Mouse (Mus musculus): ENCODE results near the gene Ppp1r32. TPM values are rescaled to one million over a fixed set of nuclear protein-coding genes. Genes with fewer than 3 reads are reported as not detected.

Ppp1r32 gene
- polyA plus RNA-seq, 1 experiment: 0.04 TPM

GRCm38 (mm10) chr19:10449708-10450107 lies 33.0 kb downstream of the Ppp1r32 start:
- TF ChIP-seq MAX (IDR thresholded peaks at IDR 0.05) (no peak), FOSL1 (IDR thresholded peaks at IDR 0.05; ENCODE audit: insufficient read depth, low read length, poor library complexity, severe bottlenecking) (no peak), MYOD1 (IDR thresholded peaks at IDR 0.05; ENCODE audit: control insufficient read depth, insufficient read length, low read depth) (no peak), USF1 (IDR thresholded peaks at IDR 0.05; ENCODE audit: low read depth) (no peak), CEBPB (IDR thresholded peaks at IDR 0.05; ENCODE audit: low read depth) (no peak), CTCF (IDR thresholded peaks at IDR 0.05; ENCODE audit: control insufficient read depth, insufficient read depth, insufficient read length) (peak; percentile 54)

DNA sequence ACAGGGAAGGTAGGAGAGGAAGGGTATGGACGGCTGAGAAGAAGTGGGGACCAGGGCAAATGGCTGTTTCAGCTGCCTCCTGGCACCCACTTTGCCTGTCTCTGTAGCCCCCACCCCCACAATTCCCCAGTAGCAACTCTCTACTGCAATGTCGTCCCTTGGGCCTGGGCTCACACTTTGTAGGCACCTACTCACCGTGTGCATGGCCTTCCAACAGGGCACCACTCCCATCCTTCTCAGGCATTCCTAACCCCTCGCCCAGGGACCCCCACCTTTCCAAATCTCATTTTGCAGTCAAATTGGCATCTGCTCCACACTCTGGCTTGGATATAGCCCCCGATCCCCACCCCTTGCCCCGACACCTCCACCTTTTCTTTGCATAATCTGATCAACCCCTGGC lies 33.5 kb downstream of the Ppp1r32 start:
- Histone ChIP-seq H3K4me3 (ENCODE audit: insufficient read depth, poor library complexity, severe bottlenecking) (no peak overlapping the region), H3ac (ENCODE audit: control insufficient read depth, insufficient read length, low read depth) (no peak overlapping the region), H3K27me3 (ENCODE audit: control insufficient read depth, insufficient read depth, insufficient read length) (peaks cover 10% of the 10 kb centered on the region), H3K36me3 (ENCODE audit: control insufficient read depth, insufficient read depth) (no peaks in the 10 kb centered on the region), H3K79me3 (ENCODE audit: low read depth) (no peaks in the 10 kb centered on the region), H3K79me2 (ENCODE audit: control insufficient read depth, insufficient read depth) (no peaks in the 10 kb centered on the region)
- no peak for TF ChIP-seq FOSL1 (IDR thresholded peaks at IDR 0.05; ENCODE audit: insufficient read depth, low read length, poor library complexity, severe bottlenecking)
- no peak for TF ChIP-seq CEBPB (IDR thresholded peaks at IDR 0.05; ENCODE audit: low read depth)
- TF ChIP-seq MYOD1 (IDR thresholded peaks at IDR 0.05; ENCODE audit: control insufficient read depth, insufficient read length, low read depth): no peak
- TF ChIP-seq MYOG (IDR thresholded peaks at IDR 0.05; ENCODE audit: control insufficient read depth, extremely low read depth, insufficient read length): no peak
- TF ChIP-seq CTCF (IDR thresholded peaks at IDR 0.05; ENCODE audit: control insufficient read depth, insufficient read depth, insufficient read length): no peak
- TF ChIP-seq MAX (IDR thresholded peaks at IDR 0.05): no peak
- no peak for TF ChIP-seq USF1 (IDR thresholded peaks at IDR 0.05; ENCODE audit: low read depth)

More at GRCm38 (mm10) chr19:10449708-10450107, 33.0 kb downstream of the Ppp1r32 start:
- Histone ChIP-seq H3K79me3 (ENCODE audit: low read depth) (no peaks in the 10 kb centered on the region), H3K4me3 (ENCODE audit: insufficient read depth, poor library complexity, severe bottlenecking) (no peak overlapping the region), H3K27me3 (ENCODE audit: control insufficient read depth, insufficient read depth, insufficient read length) (peaks cover 10% of the 10 kb centered on the region), H3ac (ENCODE audit: control insufficient read depth, insufficient read length, low read depth) (no peak overlapping the region), H3K36me3 (ENCODE audit: control insufficient read depth, insufficient read depth) (no peaks in the 10 kb centered on the region), H3K79me2 (ENCODE audit: control insufficient read depth, insufficient read depth) (no peaks in the 10 kb centered on the region)

GRCm38 (mm10) chr19:10448275-10448674 lies 34.5 kb downstream of the Ppp1r32 start:
- no peak overlapping the region for H3K4me3 ChIP-seq (ENCODE audit: insufficient read depth, poor library complexity, severe bottlenecking)
- H3K79me2 ChIP-seq (ENCODE audit: control insufficient read depth, insufficient read depth): no peaks in the 10 kb centered on the region
- no peaks in the 10 kb centered on the region for H3K79me3 ChIP-seq (ENCODE audit: low read depth)
- H3K27me3 ChIP-seq (ENCODE audit: control insufficient read depth, insufficient read depth, insufficient read length): peaks cover 17% of the 10 kb centered on the region
- TF ChIP-seq CTCF (IDR thresholded peaks at IDR 0.05; ENCODE audit: control insufficient read depth, insufficient read depth, insufficient read length) (no peak), FOSL1 (IDR thresholded peaks at IDR 0.05; ENCODE audit: insufficient read depth, low read length, poor library complexity, severe bottlenecking) (no peak), MYOD1 (IDR thresholded peaks at IDR 0.05; ENCODE audit: control insufficient read depth, insufficient read length, low read depth) (no peak), MAX (IDR thresholded peaks at IDR 0.05) (no peak), USF1 (IDR thresholded peaks at IDR 0.05; ENCODE audit: low read depth) (no peak), CEBPB (IDR thresholded peaks at IDR 0.05; ENCODE audit: low read depth) (no peak), MYOG (IDR thresholded peaks at IDR 0.05; ENCODE audit: control insufficient read depth, extremely low read depth, insufficient read length) (no peak)
- H3ac ChIP-seq (ENCODE audit: control insufficient read depth, insufficient read length, low read depth): no peak overlapping the region
- H3K36me3 ChIP-seq (ENCODE audit: control insufficient read depth, insufficient read depth): no peaks in the 10 kb centered on the region

GRCm38 (mm10) chr19:10444685-10445369 lies 37.9 kb downstream of the Ppp1r32 start:
- peaks cover 40% of the 10 kb centered on the region for H3K27me3 ChIP-seq (ENCODE audit: control insufficient read depth, insufficient read depth, insufficient read length)
- H3K36me3 ChIP-seq (ENCODE audit: control insufficient read depth, insufficient read depth): no peaks in the 10 kb centered on the region
- H3K79me3 ChIP-seq (ENCODE audit: low read depth): no peaks in the 10 kb centered on the region
- H3K4me3 ChIP-seq (ENCODE audit: insufficient read depth, poor library complexity, severe bottlenecking): no peak overlapping the region
- no peak overlapping the region for H3ac ChIP-seq (ENCODE audit: control insufficient read depth, insufficient read length, low read depth)
- TF ChIP-seq CTCF (IDR thresholded peaks at IDR 0.05; ENCODE audit: control insufficient read depth, insufficient read depth, insufficient read length) (no peak), USF1 (IDR thresholded peaks at IDR 0.05; ENCODE audit: low read depth) (no peak), FOSL1 (IDR thresholded peaks at IDR 0.05; ENCODE audit: insufficient read depth, low read length, poor library complexity, severe bottlenecking) (no peak), MAX (IDR thresholded peaks at IDR 0.05) (no peak), MYOG (IDR thresholded peaks at IDR 0.05; ENCODE audit: control insufficient read depth, extremely low read depth, insufficient read length) (no peak), CEBPB (IDR thresholded peaks at IDR 0.05; ENCODE audit: low read depth) (no peak), MYOD1 (IDR thresholded peaks at IDR 0.05; ENCODE audit: control insufficient read depth, insufficient read length, low read depth) (no peak)
- H3K79me2 ChIP-seq (ENCODE audit: control insufficient read depth, insufficient read depth): no peaks in the 10 kb centered on the region

- H3K4me3 ChIP-seq (ENCODE audit: insufficient read depth, poor library complexity, severe bottlenecking): no peak overlapping the region
- no peaks in the 10 kb centered on the region for H3K79me3 ChIP-seq (ENCODE audit: low read depth)
- no peak overlapping the region for H3ac ChIP-seq (ENCODE audit: control insufficient read depth, insufficient read length, low read depth)
- H3K36me3 ChIP-seq (ENCODE audit: control insufficient read depth, insufficient read depth): no peaks in the 10 kb centered on the region
- H3K79me2 ChIP-seq (ENCODE audit: control insufficient read depth, insufficient read depth): no peaks in the 10 kb centered on the region
- TF ChIP-seq MYOD1 (IDR thresholded peaks at IDR 0.05; ENCODE audit: control insufficient read depth, insufficient read length, low read depth) (no peak), MAX (IDR thresholded peaks at IDR 0.05) (no peak), USF1 (IDR thresholded peaks at IDR 0.05; ENCODE audit: low read depth) (no peak), CTCF (IDR thresholded peaks at IDR 0.05; ENCODE audit: control insufficient read depth, insufficient read depth, insufficient read length) (no peak), MYOG (IDR thresholded peaks at IDR 0.05; ENCODE audit: control insufficient read depth, extremely low read depth, insufficient read length) (no peak), FOSL1 (IDR thresholded peaks at IDR 0.05; ENCODE audit: insufficient read depth, low read length, poor library complexity, severe bottlenecking) (no peak), CEBPB (IDR thresholded peaks at IDR 0.05; ENCODE audit: low read depth) (no peak)
- H3K27me3 ChIP-seq (ENCODE audit: control insufficient read depth, insufficient read depth, insufficient read length): peaks cover 60% of the 10 kb centered on the region
Measured at GRCm38 (mm10) chr19:10437521-10437920, 45.2 kb downstream of the Ppp1r32 start.
